Mouse (Mus musculus) natural killer cell, adult 2 months (primary cell): ENCODE measurements at regions not wholly inside any gene's neighbourhood (a gene's known extent, or its start where the extent isn't known, plus 50 kb on each side); places are given as distances from the start of the nearest gene placed in this dataset.
"Not testable (repeated sequence)": the region's sequence is repeated elsewhere in the genome, so short reads cannot be mapped to it uniquely, and the experiment has no call there.

Experiments used
- DNase-seq, 2 experiments: peaks; one replicate each; pipeline ENCODE4 v3.0.0; 2022; ENCODE audit warnings: low spot score in 2 of 2

DNA sequence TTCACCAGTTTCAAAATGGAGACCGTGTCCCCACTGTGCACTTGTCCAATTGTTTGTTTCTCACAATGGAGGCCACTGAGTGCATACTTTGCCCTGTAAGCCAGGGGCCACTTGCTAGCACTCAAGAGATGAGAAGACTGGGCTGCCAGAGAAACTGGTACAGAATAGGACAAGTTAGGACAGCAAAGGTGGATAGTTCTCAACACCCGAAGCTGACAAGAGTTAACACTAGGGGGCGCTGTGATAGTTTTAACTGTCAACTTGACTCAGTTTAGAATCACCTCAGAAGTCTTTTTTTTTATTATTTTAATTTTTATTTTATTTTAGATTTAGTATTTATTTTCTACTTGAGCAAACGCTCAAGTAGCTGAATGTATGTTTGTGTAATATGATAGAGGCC is 188.2 kb upstream of the Asap2 start:
- DNase-seq: not testable (repeated sequence)

GRCm38 (mm10) chr12:20805466-20805865 is 184.8 kb upstream of the Asap2 start:
- not testable (repeated sequence) for DNase-seq

DNA sequence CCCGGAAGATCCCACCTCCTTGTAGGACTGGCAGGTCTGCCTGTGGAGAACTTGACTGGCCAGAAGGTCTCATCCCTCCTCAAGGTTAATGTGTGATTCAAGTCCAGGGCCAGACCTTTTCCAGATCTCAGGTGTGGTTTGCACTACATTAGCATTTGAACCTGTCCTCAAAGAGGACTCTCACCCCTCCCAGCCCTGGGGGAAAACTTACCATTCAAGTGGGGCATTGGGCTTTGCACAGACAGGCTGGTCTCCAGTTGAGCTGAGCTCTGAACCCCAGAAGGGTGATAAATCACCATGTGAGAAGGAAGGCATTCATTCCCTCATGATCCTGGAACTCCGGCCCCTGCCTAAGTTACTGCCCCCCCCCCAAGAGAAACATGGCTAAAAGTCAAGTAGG is 183.6 kb upstream of the Asap2 start:
- no peak for DNase-seq

- DNase-seq: not testable (repeated sequence)
These were observed 176.4 kb upstream of the Asap2 start for GRCm38 (mm10) chr12:20813836-20814235.

GRCm38 (mm10) chr12:20815121-20815520 is 175.1 kb upstream of the Asap2 start:
- DNase-seq: not testable (repeated sequence)

DNA sequence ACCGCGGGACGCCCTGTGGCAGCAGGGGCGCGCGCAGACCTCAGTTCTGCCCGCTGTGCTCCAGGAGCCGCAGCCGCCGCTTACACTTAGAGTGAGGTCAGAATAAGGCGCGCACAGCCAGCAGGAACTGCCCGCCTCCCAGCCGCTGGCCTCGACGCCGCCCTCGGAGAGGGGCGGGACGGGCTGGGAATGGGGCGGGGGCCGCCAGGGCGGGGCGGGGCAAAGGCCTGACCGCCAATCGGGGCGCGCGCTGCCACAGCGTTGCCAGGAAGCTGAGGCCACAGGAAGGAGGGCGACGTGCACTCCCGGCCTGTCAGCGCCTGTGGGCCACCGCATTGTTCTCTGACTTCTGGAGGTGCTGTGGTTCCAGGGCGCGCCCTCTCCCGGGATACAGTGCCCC is 174.7 kb upstream of the Asap2 start:
- no peak for DNase-seq

- not testable (repeated sequence) for DNase-seq
These were observed 146.5 kb upstream of the Asap2 start for GRCm38 (mm10) chr12:20843661-20844320.

- not testable (repeated sequence) for DNase-seq
These were observed 145.4 kb upstream of the Asap2 start for GRCm38 (mm10) chr12:20844873-20845272.

GRCm38 (mm10) chr12:20845297-20845696 is 145.0 kb upstream of the Asap2 start:
- no peak for DNase-seq

DNA sequence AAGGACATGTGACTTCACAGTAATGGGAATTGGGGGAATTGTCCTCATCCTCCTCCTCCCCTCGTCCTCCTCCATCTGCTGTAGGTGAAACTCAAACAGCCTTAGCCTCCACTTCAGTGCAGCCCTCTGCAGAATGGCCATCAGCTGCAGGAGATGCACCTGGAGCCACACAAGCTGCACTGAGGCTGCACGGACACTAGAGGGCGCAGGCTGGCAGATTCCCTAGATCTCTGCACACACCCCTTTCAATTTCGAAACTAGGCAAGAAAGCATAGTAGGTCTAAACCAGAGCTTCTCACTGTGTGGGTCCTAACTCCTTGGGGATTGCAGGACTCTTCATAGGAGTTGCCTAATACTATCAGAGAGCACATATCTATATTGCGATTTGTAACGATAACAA is 106.2 kb upstream of the Asap2 start:
- DNase-seq: not testable (repeated sequence)

GRCm38 (mm10) chr12:20920653-20921397 is 69.4 kb upstream of the Asap2 start:
- DNase-seq: peak in 1 of 2 experiments; percentile 44

- DNase-seq: peak in 1 of 2 experiments; percentile 34
These were observed 68.7 kb upstream of the Asap2 start for GRCm38 (mm10) chr12:20921398-20922023.

- DNase-seq: peak; percentile 27 to 49
These were observed 61.3 kb upstream of the Asap2 start for GRCm38 (mm10) chr12:20928966-20929365.
